Mouse (Mus musculus) limb, embryonic 12.5 days (tissue): Measurements from ENCODE around the gene Gm45713. TPM values are rescaled to one million over a fixed set of nuclear protein-coding genes. Genes with fewer than 3 reads are reported as not detected.

ENCODE experiments used
- ATAC-seq: fragments of 200-750 bp; cut with Nextera tagmentation; 2 replicates; pipeline ENCODE4 v1.8.0; 2017; ENCODE audit warnings: low read depth, moderate TSS enrichment; ENCODE audit not compliant: insufficient number of reproducible peaks, insufficient read depth, low FRiP score, low TSS enrichment
- H3K27ac ChIP-seq: fragments of 300-500 bp; sonication (generic); 2 replicates; pipeline ENCODE4 v1.5.1; 2016; ENCODE audit warnings: mild to moderate bottlenecking, moderate library complexity
- H3K27me3 ChIP-seq: fragments of 300-500 bp; sonication (generic); 2 replicates; pipeline ENCODE4 v1.6.1; 2016; ENCODE audit warnings: mild to moderate bottlenecking, moderate library complexity
- H3K36me3 ChIP-seq: fragments of 300-500 bp; sonication (generic); 2 replicates; pipeline ENCODE4 v1.6.1; 2016; ENCODE audit warnings: mild to moderate bottlenecking, moderate library complexity
- H3K4me1 ChIP-seq: fragments of 300-500 bp; sonication (generic); replicated peaks from 2 replicates; pipeline ENCODE4 v1.6.1; 2016
- H3K4me2 ChIP-seq: fragments of 300-500 bp; sonication (generic); 2 replicates; pipeline ENCODE4 v1.6.1; 2016; ENCODE audit warnings: mild to moderate bottlenecking, moderate library complexity
- H3K4me3 ChIP-seq: fragments of 300-500 bp; sonication (generic); replicated peaks from 2 replicates; pipeline ENCODE4 v1.5.1; 2016; ENCODE audit warnings: mild to moderate bottlenecking
- H3K9ac ChIP-seq: fragments of 300-500 bp; sonication (generic); replicated peaks from 2 replicates; pipeline ENCODE4 v1.6.1; 2016; ENCODE audit warnings: mild to moderate bottlenecking, moderate library complexity
- H3K9me3 ChIP-seq: fragments of 300-500 bp; sonication (generic); 2 replicates; pipeline ENCODE4 v1.6.1; 2016; ENCODE audit warnings: mild to moderate bottlenecking, moderate library complexity
- WGBS: fragments of 180-500 bp; shearing (Covaris S2); methylation state at CpG from one replicate; pipeline ENCODE4 v1.1.7; 2016; 5-methylcytosine and 5-hydroxymethylcytosine counted together
- polyA plus RNA-seq: library from polyadenylated mRNA; unstranded; fragments of >200 nt; fragmentation: Nextera tagmentation; extraction: Ambion mirVana; gene quantifications from 2 replicates; pipeline ENCODE4 v1.2.1, GENCODE M21; 2016

The Gm45713 gene
- polyA plus RNA-seq, 1 experiment from 2014 or later: not detected

GRCm38 (mm10) chr7:45094121-45094520 lies 41.9 kb downstream of the Gm45713 start:
- Histone ChIP-seq H3K4me2 (0 out of 2 replicates have a peak overlapping the region, but pooled peaks have one; percentile 23), H3K4me1 (peaks cover 35% of the 10 kb centered on the region)
- WGBS: 6% methylated on average over 7 of the region's 7 CpGs

DNA sequence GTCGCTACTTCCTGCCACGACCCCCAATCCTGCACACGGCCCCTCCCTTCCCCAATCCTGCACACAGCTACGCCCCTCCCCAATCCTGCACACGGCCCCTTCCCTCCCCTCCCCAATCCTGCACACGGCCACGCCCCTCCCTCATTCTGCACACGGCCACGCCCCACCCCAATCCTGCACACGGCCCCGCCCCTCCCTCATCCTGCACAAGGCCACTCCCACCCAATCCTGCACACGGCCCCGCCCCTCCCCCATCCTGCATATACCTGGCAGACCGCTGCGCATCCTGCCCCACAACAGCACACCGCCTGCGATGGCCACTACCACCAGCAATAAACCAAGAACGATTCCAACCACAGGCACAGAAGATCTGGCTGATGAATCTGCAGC lies 42.5 kb downstream of the Gm45713 start:
- no peak for ATAC-seq
- H3K4me2 ChIP-seq: peak overlapping the region; percentile 23; the same call in 1 of the 2 replicates
- peaks cover 35% of the 10 kb centered on the region for H3K4me1 ChIP-seq
- no peak overlapping the region for H3K9ac ChIP-seq
- peak overlapping the region; percentile 91 for H3K27ac ChIP-seq
- 21% methylated on average over 17 of the region's 18 CpGs for WGBS
- H3K9me3 ChIP-seq: no peaks in the 10 kb centered on the region
- H3K36me3 ChIP-seq: peaks cover 4% of the 10 kb centered on the region
- H3K27me3 ChIP-seq: no peaks in the 10 kb centered on the region
- H3K4me3 ChIP-seq: no peak overlapping the region

More at GRCm38 (mm10) chr7:45094121-45094520, 41.9 kb downstream of the Gm45713 start:
- H3K4me3 ChIP-seq: no peak overlapping the region
- no peak for ATAC-seq
- no peak overlapping the region for H3K9ac ChIP-seq
- no peaks in the 10 kb centered on the region for H3K27me3 ChIP-seq
- H3K9me3 ChIP-seq: no peaks in the 10 kb centered on the region
- peak overlapping the region; percentile 91 for H3K27ac ChIP-seq
- no peaks in the 10 kb centered on the region for H3K36me3 ChIP-seq

- no peaks in the 10 kb centered on the region for H3K27me3 ChIP-seq
- H3K9ac ChIP-seq: no peak overlapping the region
- H3K4me1 ChIP-seq: peaks cover 35% of the 10 kb centered on the region
- H3K4me2 ChIP-seq: peak overlapping the region; percentile 23; the same call in 1 of the 2 replicates
- no peak for ATAC-seq
- peak overlapping the region; percentile 91 for H3K27ac ChIP-seq
- peaks cover 10% of the 10 kb centered on the region for H3K36me3 ChIP-seq
- 22% methylated on average over 12 of the region's 12 CpGs for WGBS
- H3K9me3 ChIP-seq: no peaks in the 10 kb centered on the region
- H3K4me3 ChIP-seq: no peak overlapping the region
Observed at GRCm38 (mm10) chr7:45092828-45093515, 43.1 kb downstream of the Gm45713 start.

DNA sequence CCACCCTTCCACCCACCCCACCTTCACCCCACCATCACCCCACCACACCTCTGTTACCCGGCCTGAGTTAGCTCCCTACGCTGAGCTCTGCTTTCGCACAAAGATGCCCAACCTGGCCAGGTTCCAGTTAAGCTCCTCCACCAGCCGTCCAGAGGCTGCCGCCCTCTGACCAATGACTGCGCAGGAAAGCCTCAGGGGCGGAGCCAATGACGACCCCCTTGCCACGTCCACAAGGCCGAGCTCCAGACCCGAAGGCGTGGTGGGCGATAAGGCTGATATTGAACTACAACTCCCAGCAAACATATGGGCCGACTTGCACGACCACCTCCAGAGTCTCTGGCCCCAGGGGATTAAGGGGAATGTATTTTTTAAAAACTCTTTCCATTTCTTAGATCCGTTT lies 44.0 kb downstream of the Gm45713 start, which contains the start of gene Rcn3:
TSS of gene Rcn3 (minus strand) at position 174 of the 400 bp plus-strand sequence.
- peak within 1 kb of the TSS; percentile 94 for H3K27ac ChIP-seq
- H3K36me3 ChIP-seq: peaks cover 19% of the 10 kb centered on the region
- H3K4me1 ChIP-seq: peaks cover 35% of the 10 kb centered on the region
- peak within 1 kb of the TSS; percentile 85 for H3K4me2 ChIP-seq
- WGBS: under 1% methylated on average over 16 of the region's 16 CpGs
- peak within 1 kb of the TSS; percentile 67 for H3K4me3 ChIP-seq
- no peaks in the 10 kb centered on the region for H3K27me3 ChIP-seq
- peak within 1 kb of the TSS; percentile 82 for H3K9ac ChIP-seq
- no peaks in the 10 kb centered on the region for H3K9me3 ChIP-seq
- ATAC-seq: peak; percentile 83

GRCm38 (mm10) chr7:45091001-45091990 lies 44.7 kb downstream of the Gm45713 start:
- H3K27me3 ChIP-seq: no peaks in the 10 kb centered on the region
- 9% methylated on average over 35 of the region's 35 CpGs for WGBS
- ATAC-seq: peak; percentile 29; the same call in 1 of the 2 replicates
- H3K27ac ChIP-seq: peak overlapping the region; percentile 94
- peaks cover 26% of the 10 kb centered on the region for H3K36me3 ChIP-seq
- H3K9me3 ChIP-seq: no peaks in the 10 kb centered on the region
- H3K4me3 ChIP-seq: peak overlapping the region; percentile 67
- peak overlapping the region; percentile 85 for H3K4me2 ChIP-seq
- H3K9ac ChIP-seq: peak overlapping the region; percentile 82
- peaks cover 35% of the 10 kb centered on the region for H3K4me1 ChIP-seq

DNA sequence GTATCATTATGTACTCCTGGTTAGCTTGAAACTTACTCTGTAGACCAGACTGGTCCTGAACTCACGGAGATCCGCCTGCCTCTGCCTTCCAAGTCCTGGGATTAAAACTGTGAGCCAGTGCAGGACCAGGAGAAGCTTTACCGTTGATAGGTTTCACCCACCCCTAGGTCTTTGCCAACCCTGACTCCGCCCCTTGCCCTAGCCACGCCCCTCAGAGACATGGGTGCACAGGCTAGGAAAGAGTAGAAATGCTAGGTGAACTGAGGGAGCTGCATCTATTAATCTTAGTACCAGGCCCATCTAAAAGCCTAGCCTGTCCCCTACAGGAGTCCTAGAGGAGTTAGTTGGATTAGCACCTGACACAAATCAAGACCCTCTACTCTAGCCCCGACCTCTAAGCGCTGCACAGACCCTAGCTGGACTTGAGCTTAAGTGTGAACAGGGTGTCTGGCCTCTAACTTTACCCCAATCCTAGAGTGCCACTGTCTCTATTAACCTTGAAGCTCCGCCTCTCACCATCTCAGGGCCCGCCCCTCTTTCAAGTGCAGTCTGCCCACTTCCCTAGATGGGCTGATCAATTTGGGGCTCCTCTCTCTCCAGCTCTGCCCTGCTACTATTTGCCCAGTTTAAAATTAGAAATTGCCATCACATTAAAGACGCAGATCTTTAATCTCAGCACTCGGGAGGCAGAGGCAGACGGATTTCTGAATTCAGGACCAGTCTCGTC lies 45.6 kb downstream of the Gm45713 start:
- no peaks in the 10 kb centered on the region for H3K27me3 ChIP-seq
- ATAC-seq: no peak
- 81% methylated on average over 13 of the region's 13 CpGs for WGBS
- peaks cover 35% of the 10 kb centered on the region for H3K36me3 ChIP-seq
- H3K4me3 ChIP-seq: peak overlapping the region; percentile 67
- peak overlapping the region; percentile 85 for H3K4me2 ChIP-seq
- H3K27ac ChIP-seq: no peak overlapping the region; the same call in 1 of the 2 replicates
- peaks cover 35% of the 10 kb centered on the region for H3K4me1 ChIP-seq
- peak overlapping the region; percentile 82; the same call in 1 of the 2 replicates for H3K9ac ChIP-seq
- no peaks in the 10 kb centered on the region for H3K9me3 ChIP-seq

DNA sequence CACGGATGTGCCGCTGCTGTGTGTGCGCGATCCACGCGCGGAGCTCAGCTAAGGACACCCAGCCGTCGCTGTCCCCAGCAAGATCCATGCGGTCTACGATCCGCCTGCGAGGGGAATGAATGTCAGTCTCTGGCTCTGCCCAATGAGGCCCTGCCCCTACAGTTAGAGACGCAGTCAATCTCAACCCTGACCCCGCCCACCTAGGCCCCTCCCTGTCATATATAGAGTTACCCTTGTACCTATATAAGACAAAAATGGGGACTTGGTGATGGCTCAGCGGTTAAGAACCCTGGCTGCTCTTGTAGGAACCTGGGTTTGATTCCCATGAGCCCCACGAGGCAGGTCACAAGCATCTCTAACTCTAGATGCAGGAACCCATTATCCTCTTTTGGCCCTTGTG lies 47.4 kb downstream of the Gm45713 start:
- Histone ChIP-seq H3K9me3 (no peaks in the 10 kb centered on the region), H3K4me3 (no peak overlapping the region), H3K9ac (no peak overlapping the region), H3K4me1 (peaks cover 23% of the 10 kb centered on the region), H3K4me2 (no peak overlapping the region), H3K36me3 (peaks cover 53% of the 10 kb centered on the region), H3K27ac (no peak overlapping the region), H3K27me3 (no peaks in the 10 kb centered on the region)
- ATAC-seq: no peak
- WGBS: 93% methylated on average over 17 of the region's 17 CpGs

- H3K4me1 ChIP-seq: peaks cover 15% of the 10 kb centered on the region
- H3K4me2 ChIP-seq: no peak overlapping the region
- H3K9ac ChIP-seq: no peak overlapping the region
- 81% methylated on average over 4 of the region's 4 CpGs for WGBS
- no peak overlapping the region for H3K4me3 ChIP-seq
- H3K9me3 ChIP-seq: no peaks in the 10 kb centered on the region
- H3K27ac ChIP-seq: no peak overlapping the region
- ATAC-seq: no peak
- peaks cover 71% of the 10 kb centered on the region for H3K36me3 ChIP-seq
- H3K27me3 ChIP-seq: no peaks in the 10 kb centered on the region
Observed at GRCm38 (mm10) chr7:45086084-45086483, 49.9 kb downstream of the Gm45713 start.

DNA sequence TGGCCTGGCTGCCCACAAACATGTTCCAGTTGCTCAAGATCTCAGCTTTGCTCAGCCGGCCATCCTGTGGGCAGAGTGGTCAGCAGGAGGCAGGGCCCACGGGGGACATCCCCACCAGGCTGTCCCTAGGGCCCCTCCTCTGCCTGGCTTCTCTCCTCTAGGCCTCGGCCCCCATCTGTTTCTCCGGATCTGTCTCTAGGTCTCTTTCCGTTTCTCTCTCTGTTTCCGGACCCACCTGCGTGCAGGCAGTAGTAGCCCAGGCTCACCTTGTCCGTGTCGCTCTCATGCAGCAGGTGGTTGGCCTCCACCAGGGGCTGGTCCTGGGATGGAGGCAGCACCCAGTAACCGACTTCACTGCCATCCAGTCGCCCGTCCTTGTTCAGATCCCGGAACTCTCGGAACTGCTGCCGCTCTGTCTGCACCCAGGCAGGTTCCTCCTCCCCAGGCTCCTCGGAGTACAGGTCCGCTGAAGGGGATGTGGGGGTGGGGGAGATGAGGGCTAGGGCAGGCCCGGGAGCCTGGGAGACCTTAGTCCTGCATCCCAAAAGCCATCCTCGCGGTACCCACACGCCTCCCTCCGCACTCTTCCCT lies 52.6 kb downstream of the Gm45713 start:
- Histone ChIP-seq H3K4me1 (peaks cover 9% of the 10 kb centered on the region; the same call in 1 of the 2 replicates), H3K4me2 (no peak overlapping the region), H3K27ac (peak overlapping the region; percentile 72; the same call in 1 of the 2 replicates), H3K36me3 (peaks cover 67% of the 10 kb centered on the region), H3K9me3 (no peaks in the 10 kb centered on the region), H3K4me3 (no peak overlapping the region), H3K27me3 (no peaks in the 10 kb centered on the region), H3K9ac (no peak overlapping the region; the same call in 1 of the 2 replicates)
- 88% methylated on average over 22 of the region's 22 CpGs for WGBS
- ATAC-seq: no peak
